Mouse (Mus musculus) embryonic facial prominence, embryonic 12.5 days (tissue): ENCODE measurements around the gene Trpv1. TPM values are rescaled to one million over a fixed set of nuclear protein-coding genes. Genes with fewer than 3 reads are reported as not detected.
A peak's percentile ranks its signal among the peaks of the same experiment; 100 is the strongest.

Experiments
- ATAC-seq: fragments of 200-750 bp; cut with Nextera tagmentation; 2 replicates; pipeline ENCODE4 v1.8.0; 2017; ENCODE audit not compliant: insufficient number of reproducible peaks, insufficient read depth, low FRiP score, low TSS enrichment
- H3K27ac ChIP-seq: fragments of 300-500 bp; sonication (generic); 2 replicates; pipeline ENCODE4 v1.5.1; 2016; ENCODE audit warnings: mild to moderate bottlenecking
- H3K27me3 ChIP-seq: fragments of 300-500 bp; sonication (generic); 2 replicates; pipeline ENCODE4 v1.6.1; 2016; ENCODE audit warnings: mild to moderate bottlenecking, moderate library complexity
- H3K36me3 ChIP-seq: fragments of 300-500 bp; sonication (generic); 2 replicates; pipeline ENCODE4 v1.6.1; 2016; ENCODE audit warnings: mild to moderate bottlenecking
- H3K4me1 ChIP-seq: fragments of 300-500 bp; sonication (generic); 2 replicates; pipeline ENCODE4 v1.6.1; 2016
- H3K4me2 ChIP-seq: fragments of 300-500 bp; sonication (generic); replicated peaks from 2 replicates; pipeline ENCODE4 v1.6.1; 2016; ENCODE audit warnings: mild to moderate bottlenecking, moderate library complexity
- H3K4me3 ChIP-seq: fragments of 300-500 bp; sonication (generic); 2 replicates; pipeline ENCODE4 v1.5.1; 2016; ENCODE audit warnings: mild to moderate bottlenecking
- H3K9ac ChIP-seq: fragments of 300-500 bp; sonication (generic); 2 replicates; pipeline ENCODE4 v1.6.1; 2016; ENCODE audit warnings: mild to moderate bottlenecking, moderate library complexity
- H3K9me3 ChIP-seq: fragments of 300-500 bp; sonication (generic); 2 replicates; pipeline ENCODE4 v1.6.1; 2016; ENCODE audit warnings: mild to moderate bottlenecking, moderate library complexity
- WGBS: fragments of 180-500 bp; shearing (Covaris S2); methylation state at CpG from one replicate; pipeline ENCODE4 v1.1.7; 2016; 5-methylcytosine and 5-hydroxymethylcytosine counted together
- polyA plus RNA-seq: library from polyadenylated mRNA; unstranded; fragments of >200 nt; fragmentation: Nextera tagmentation; extraction: Ambion mirVana; gene quantifications from 2 replicates; pipeline ENCODE4 v1.2.1, GENCODE M21; 2016

The Trpv1 gene
- polyA plus RNA-seq = 0.19 and 0.27 TPM in 2 replicates

GRCm38 (mm10) chr11:73233992-73234391, at the start of gene Trpv1:
Trpv1 (plus strand) TSS chr11:73234292.
- ATAC-seq = no peak
- no peaks in the 10 kb centered on the region for H3K27me3 ChIP-seq
- no peak within 1 kb of the TSS for H3K4me2 ChIP-seq
- no peaks in the 10 kb centered on the region for H3K36me3 ChIP-seq
- 86% methylated on average over 5 of the region's 5 CpGs for WGBS
- H3K9ac ChIP-seq = no peak within 1 kb of the TSS
- H3K4me3 ChIP-seq = no peak within 1 kb of the TSS
- H3K4me1 ChIP-seq = no peaks in the 10 kb centered on the region
- H3K27ac ChIP-seq = no peak within 1 kb of the TSS
- H3K9me3 ChIP-seq = no peaks in the 10 kb centered on the region

GRCm38 (mm10) chr11:73185872-73186615, 48.0 kb upstream of the Trpv1 start:
- ATAC-seq = no peak
- Histone ChIP-seq H3K27me3 (no peaks in the 10 kb centered on the region), H3K9ac (no peak overlapping the region), H3K27ac (no peak overlapping the region), H3K4me1 (no peaks in the 10 kb centered on the region), H3K9me3 (no peaks in the 10 kb centered on the region), H3K4me2 (no peak overlapping the region), H3K36me3 (peaks cover 28% of the 10 kb centered on the region), H3K4me3 (no peak overlapping the region)
- WGBS = 90% methylated on average over 10 of the region's 10 CpGs

- Histone ChIP-seq H3K36me3 (peaks cover 35% of the 10 kb centered on the region), H3K4me1 (no peaks in the 10 kb centered on the region), H3K4me2 (no peak overlapping the region), H3K27ac (no peak overlapping the region), H3K9me3 (no peaks in the 10 kb centered on the region), H3K9ac (no peak overlapping the region), H3K4me3 (no peak overlapping the region), H3K27me3 (no peaks in the 10 kb centered on the region)
- no peak for ATAC-seq
- 85% methylated on average over 6 of the region's 6 CpGs for WGBS
These were observed 46.9 kb upstream of the Trpv1 start for GRCm38 (mm10) chr11:73187231-73187630.

- H3K4me2 ChIP-seq = no peak overlapping the region
- no peak overlapping the region for H3K9ac ChIP-seq
- H3K4me1 ChIP-seq = peaks cover 3% of the 10 kb centered on the region
- H3K27ac ChIP-seq = no peak overlapping the region
- H3K27me3 ChIP-seq = no peaks in the 10 kb centered on the region
- H3K36me3 ChIP-seq = peaks cover 32% of the 10 kb centered on the region; the same call in 1 of the 2 replicates
- no peak for ATAC-seq
- H3K9me3 ChIP-seq = no peaks in the 10 kb centered on the region
- WGBS = 66% methylated on average over 6 of the region's 6 CpGs
- no peak overlapping the region for H3K4me3 ChIP-seq
These were observed 41.0 kb upstream of the Trpv1 start for GRCm38 (mm10) chr11:73193047-73193446.

GRCm38 (mm10) chr11:73194444-73194843, 39.6 kb upstream of the Trpv1 start:
- 78% methylated on average over 2 of the region's 2 CpGs for WGBS
- no peak overlapping the region for H3K4me2 ChIP-seq
- H3K27ac ChIP-seq = no peak overlapping the region
- H3K36me3 ChIP-seq = peaks cover 32% of the 10 kb centered on the region; the same call in 1 of the 2 replicates
- ATAC-seq = no peak
- H3K27me3 ChIP-seq = no peaks in the 10 kb centered on the region
- no peaks in the 10 kb centered on the region for H3K9me3 ChIP-seq
- no peak overlapping the region for H3K9ac ChIP-seq
- no peak overlapping the region for H3K4me3 ChIP-seq
- peaks cover 9% of the 10 kb centered on the region for H3K4me1 ChIP-seq

- Histone ChIP-seq H3K4me3 (peak overlapping the region; percentile 72), H3K9ac (peak overlapping the region; percentile 75), H3K4me2 (peak overlapping the region; percentile 93), H3K4me1 (peaks cover 9% of the 10 kb centered on the region), H3K9me3 (no peaks in the 10 kb centered on the region), H3K27ac (no peak overlapping the region), H3K36me3 (0 out of 2 replicates have a peak, but pooled peaks cover 8% of the 10 kb centered on the region), H3K27me3 (no peaks in the 10 kb centered on the region)
- no peak for ATAC-seq
- WGBS = 7% methylated on average over 1 of the region's 1 CpGs
These were observed 35.9 kb upstream of the Trpv1 start for GRCm38 (mm10) chr11:73198190-73198589.

- 0 out of 2 replicates have a peak within 1 kb of the TSS, but pooled peaks have one; percentile 23 for H3K27ac ChIP-seq
- H3K27me3 ChIP-seq = no peaks in the 10 kb centered on the region
- peaks cover 9% of the 10 kb centered on the region for H3K4me1 ChIP-seq
- peak within 1 kb of the TSS; percentile 93 for H3K4me2 ChIP-seq
- H3K4me3 ChIP-seq = peak within 1 kb of the TSS; percentile 72
- 0 out of 2 replicates have a peak, but pooled peaks cover 8% of the 10 kb centered on the region for H3K36me3 ChIP-seq
- H3K9ac ChIP-seq = peak within 1 kb of the TSS; percentile 75
- 1% methylated on average over 22 of the region's 22 CpGs for WGBS
- H3K9me3 ChIP-seq = no peaks in the 10 kb centered on the region
- peak; percentile 95 for ATAC-seq
These were observed 35.4 kb upstream of the Trpv1 start, which contains the start of gene Ctns for GRCm38 (mm10) chr11:73198603-73199229. Ctns (minus strand) TSS chr11:73199042.

GRCm38 (mm10) chr11:73199230-73199712, 34.8 kb upstream of the Trpv1 start, which contains the start of gene Shpk:
Shpk (plus strand) TSS chr11:73199460.
- Histone ChIP-seq H3K4me1 (peaks cover 9% of the 10 kb centered on the region), H3K9ac (peak within 1 kb of the TSS; percentile 75), H3K4me3 (peak within 1 kb of the TSS; percentile 72), H3K27me3 (no peaks in the 10 kb centered on the region), H3K4me2 (peak within 1 kb of the TSS; percentile 93), H3K36me3 (0 out of 2 replicates have a peak, but pooled peaks cover 6% of the 10 kb centered on the region), H3K27ac (0 out of 2 replicates have a peak within 1 kb of the TSS, but pooled peaks have one; percentile 23), H3K9me3 (no peaks in the 10 kb centered on the region)
- under 1% methylated on average over 32 of the region's 32 CpGs for WGBS
- ATAC-seq = peak; percentile 95

- H3K4me2 ChIP-seq = peak overlapping the region; percentile 93
- H3K27ac ChIP-seq = no peak overlapping the region
- H3K4me3 ChIP-seq = peak overlapping the region; percentile 72
- peak overlapping the region; percentile 73 for H3K9ac ChIP-seq
- ATAC-seq = no peak
- H3K36me3 ChIP-seq = 0 out of 2 replicates have a peak, but pooled peaks cover 4% of the 10 kb centered on the region
- no peaks in the 10 kb centered on the region for H3K27me3 ChIP-seq
- peaks cover 9% of the 10 kb centered on the region for H3K4me1 ChIP-seq
- H3K9me3 ChIP-seq = no peaks in the 10 kb centered on the region
- 3% methylated on average over 12 of the region's 12 CpGs for WGBS
These were observed 34.2 kb upstream of the Trpv1 start for GRCm38 (mm10) chr11:73199879-73200278.

- Histone ChIP-seq H3K9me3 (no peaks in the 10 kb centered on the region), H3K4me3 (no peak overlapping the region), H3K4me2 (no peak overlapping the region), H3K27me3 (no peaks in the 10 kb centered on the region), H3K4me1 (peaks cover 9% of the 10 kb centered on the region), H3K36me3 (no peaks in the 10 kb centered on the region), H3K27ac (no peak overlapping the region), H3K9ac (no peak overlapping the region)
- ATAC-seq = no peak
- WGBS = 75% methylated on average over 2 of the region's 2 CpGs
These were observed 33.1 kb upstream of the Trpv1 start for GRCm38 (mm10) chr11:73201021-73201420.

GRCm38 (mm10) chr11:73201597-73201996, 32.5 kb upstream of the Trpv1 start:
- Histone ChIP-seq H3K4me1 (peaks cover 9% of the 10 kb centered on the region), H3K9me3 (no peaks in the 10 kb centered on the region), H3K27me3 (no peaks in the 10 kb centered on the region), H3K4me2 (no peak overlapping the region), H3K9ac (no peak overlapping the region), H3K4me3 (no peak overlapping the region), H3K27ac (no peak overlapping the region), H3K36me3 (no peaks in the 10 kb centered on the region)
- 28% methylated on average over 4 of the region's 4 CpGs for WGBS
- no peak for ATAC-seq
